Mouse (Mus musculus) embryo, embryonic 9.5 days (tissue): ENCODE measurements around the gene Kmt2b.

Experiments
- DNase-seq: peaks from one replicate; pipeline ENCODE4 v3.0.0-alpha.2; 2017; ENCODE audit errors: extremely low spot score

The Kmt2b gene

DNA sequence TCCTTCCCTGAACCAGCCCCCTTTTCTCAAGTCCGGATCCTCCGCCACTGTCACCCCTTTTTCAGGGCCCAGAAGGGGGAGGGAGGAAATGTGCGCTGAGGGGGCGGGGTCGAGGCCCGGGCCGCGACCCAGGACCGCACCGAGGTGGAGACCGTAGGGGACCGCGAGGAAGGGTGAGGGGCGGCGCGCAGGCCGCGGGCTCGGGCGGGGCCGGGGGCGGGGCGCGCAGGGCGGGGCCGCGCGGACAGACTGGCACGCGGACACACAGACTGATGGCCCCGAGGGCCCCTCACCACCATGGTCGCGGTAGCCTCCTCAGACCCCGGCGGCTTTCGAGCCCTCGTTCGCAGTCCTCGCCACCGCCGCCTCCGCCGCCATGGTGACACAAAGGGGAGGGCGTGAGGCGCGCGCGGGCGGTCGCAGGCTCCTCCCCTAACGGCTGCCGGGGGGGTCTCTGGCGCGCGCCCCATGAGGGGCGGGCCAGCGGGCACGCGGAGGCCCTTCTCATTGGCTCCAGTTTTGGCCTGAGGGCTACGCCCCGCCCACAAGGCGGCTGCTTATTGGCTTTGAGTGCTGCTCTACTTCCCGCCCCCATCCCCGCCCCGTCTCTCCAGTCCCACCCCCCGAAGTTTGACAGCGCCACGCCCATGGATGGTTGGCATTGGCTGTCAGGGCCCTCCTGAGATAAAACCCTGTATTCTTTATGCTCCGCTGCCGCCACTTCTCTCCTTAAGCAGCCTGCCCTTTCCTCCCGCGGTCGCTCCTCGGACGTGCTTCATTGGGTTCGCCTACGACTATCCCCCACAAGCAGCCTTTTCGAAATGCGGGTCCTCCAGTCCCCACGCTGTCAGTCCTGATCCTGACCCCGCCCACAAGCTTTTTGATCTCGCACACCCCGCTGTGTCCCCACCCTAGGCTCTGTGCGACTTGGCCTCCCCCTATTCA is 53.6 kb downstream of the Kmt2b start, which contains the start of gene Arhgap33:
Gene Arhgap33 (minus strand): TSS at position 428 of the 945 bp plus-strand sequence.
- DNase-seq, result peak; percentile 96

GRCm38 (mm10) chr7:30533941-30534632 is 54.4 kb downstream of the Kmt2b start:
- DNase-seq, result no peak

GRCm38 (mm10) chr7:30532931-30533330 is 55.6 kb downstream of the Kmt2b start:
- DNase-seq, result peak; percentile 51

- DNase-seq, result no peak
Observed at GRCm38 (mm10) chr7:30531291-30531815, 57.2 kb downstream of the Kmt2b start.

GRCm38 (mm10) chr7:30526981-30527380 is 61.5 kb downstream of the Kmt2b start:
- DNase-seq, result no peak

GRCm38 (mm10) chr7:30526399-30526798 is 62.1 kb downstream of the Kmt2b start:
- DNase-seq, result no peak

DNA sequence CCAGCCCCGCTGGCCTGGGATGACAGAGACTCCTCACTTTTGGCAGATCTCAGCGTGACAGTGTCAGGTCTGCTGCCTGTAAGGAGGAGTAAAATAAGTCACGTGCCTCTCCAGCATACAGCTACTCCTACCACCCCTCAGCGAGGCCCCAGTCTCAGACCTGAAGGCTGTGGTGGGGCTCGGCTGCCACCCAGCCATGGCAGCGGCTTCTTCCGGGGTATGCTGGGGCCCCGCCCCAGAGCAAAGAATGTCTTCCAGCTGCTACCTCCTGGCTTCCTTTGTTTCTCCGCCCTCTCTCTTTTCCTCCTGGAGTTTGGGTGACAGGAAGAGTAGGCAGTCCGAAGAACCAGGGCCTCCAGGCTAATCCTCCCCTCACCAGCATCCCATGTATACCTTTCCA is 62.6 kb downstream of the Kmt2b start:
- peak; percentile 8 for DNase-seq

- no peak for DNase-seq
Observed at GRCm38 (mm10) chr7:30524487-30524886, 64.0 kb downstream of the Kmt2b start.

DNA sequence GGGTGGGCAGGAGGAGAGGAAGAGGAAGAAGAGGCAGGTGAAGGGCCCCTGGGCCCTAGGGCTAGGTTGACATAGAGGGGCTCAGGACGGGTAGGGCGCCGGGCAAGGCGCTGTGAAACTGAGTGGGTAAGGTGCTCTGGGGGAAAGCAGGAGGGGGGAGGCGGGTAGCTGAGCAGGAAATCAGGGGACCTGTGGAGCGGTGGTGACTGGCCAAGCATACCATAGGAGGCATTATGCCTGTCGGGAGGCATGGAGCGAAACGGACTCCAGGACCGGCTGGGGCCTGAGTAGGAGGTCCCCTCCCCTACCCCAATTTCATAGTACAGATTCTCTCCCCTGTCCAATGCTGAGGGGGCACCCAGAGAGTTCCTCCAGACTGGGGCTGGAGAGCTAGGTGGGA is 65.7 kb downstream of the Kmt2b start:
- no peak for DNase-seq

- no peak for DNase-seq
Observed at GRCm38 (mm10) chr7:30520856-30521255, 67.7 kb downstream of the Kmt2b start.

DNA sequence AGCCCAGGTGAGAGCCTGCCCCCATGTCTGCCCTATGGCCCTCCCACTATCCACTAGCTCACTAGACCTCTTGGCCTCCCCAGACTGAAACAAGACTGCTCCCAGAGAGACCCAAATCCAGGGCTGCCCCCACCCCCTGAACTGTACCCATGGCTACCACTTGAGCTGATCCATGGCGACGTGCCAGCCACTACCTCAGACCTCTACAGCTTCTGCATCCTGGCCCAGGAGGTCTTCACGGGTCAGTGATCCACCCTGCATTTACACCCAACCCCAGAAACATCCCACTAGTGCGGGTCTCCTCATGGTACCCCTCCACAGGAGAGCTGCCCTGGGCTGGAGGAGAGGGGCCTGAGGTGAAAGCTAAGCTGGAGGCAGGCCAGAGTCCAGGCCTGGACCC is 68.1 kb downstream of the Kmt2b start:
- no peak for DNase-seq
